Mouse (Mus musculus) lung, postnatal 0 days (tissue): ENCODE data around the gene Rpl3.

Experiments used
- CTCF ChIP-seq: IDR thresholded peaks from 2 replicates; pipeline ENCODE4 v1.5.1; 2016; ENCODE audit warnings: antibody characterized with exemption, mild to moderate bottlenecking
- EP300 ChIP-seq: IDR thresholded peaks from 2 replicates; pipeline ENCODE4 v1.6.1; 2016; ENCODE audit warnings: antibody characterized with exemption, mild to moderate bottlenecking, control low read depth

DNA sequence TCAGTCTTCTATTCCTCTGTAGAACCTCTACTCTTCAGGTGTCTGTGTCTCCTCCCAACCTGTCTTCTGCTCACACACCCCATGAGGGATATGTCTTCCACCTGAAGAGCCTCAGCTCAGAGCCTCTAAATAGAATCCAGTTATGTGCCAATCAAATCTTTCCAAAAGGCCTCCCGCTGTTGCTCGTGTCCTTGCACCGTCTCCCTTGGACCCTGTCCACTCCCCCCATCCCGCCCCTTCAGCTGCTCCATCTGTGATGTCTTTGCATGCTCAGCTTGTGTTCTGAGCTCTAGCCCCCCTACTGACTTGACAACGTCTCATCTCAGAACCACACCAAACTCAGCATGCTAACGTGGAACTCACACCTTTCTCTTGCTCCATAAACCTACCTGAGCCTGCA, 39.8 kb upstream of the Rpl3 start:
- TF ChIP-seq CTCF (no peak), EP300 (no peak)
